Mouse (Mus musculus) MEL (cell line): ENCODE measurements around the gene Lmx1b. TPM values are rescaled to one million over a fixed set of nuclear protein-coding genes. Genes with fewer than 3 reads are reported as not detected.

Experiments used
- DNase-seq: peaks from one replicate; pipeline ENCODE4 v3.0.0; 2011; ENCODE audit warnings: low read depth, low spot score
- H3K27ac ChIP-seq: 2 replicates; pipeline ENCODE4 v1.5.1; 2012; ENCODE audit warnings: low read depth, mild to moderate bottlenecking, control low read depth, low read length, moderate library complexity; ENCODE audit not compliant: control insufficient read depth
- H3K27me3 ChIP-seq, 2 experiments: fragments of 150-350 bp in 1 of 2; sonication (generic) in 1 of 2; 2 replicates each; pipeline ENCODE4 v1.6.1; 2012; ENCODE audit warnings: low read length in 2 of 2, mild to moderate bottlenecking in 2 of 2, improper control_type of control experiment in 1 of 2, moderate library complexity in 1 of 2; ENCODE audit not compliant: insufficient read depth in 2 of 2, control insufficient read depth in 1 of 2
- H3K36me3 ChIP-seq, 2 experiments: 2 replicates each; pipeline ENCODE4 v1.6.1; 2012 to 2014; ENCODE audit warnings: low read length in 2 of 2, improper control_type of control experiment in 1 of 2, inconsistent platforms in 1 of 2, mild to moderate bottlenecking in 1 of 2; ENCODE audit not compliant: insufficient read depth in 2 of 2, control insufficient read depth in 1 of 2
- H3K4me1 ChIP-seq, 2 experiments: fragments of 150-350 bp in 1 of 2; sonication (generic) in 1 of 2; 2 replicates each; pipeline ENCODE4 v1.6.1; 2012; ENCODE audit warnings: low read length in 2 of 2, improper control_type of control experiment in 1 of 2, mild to moderate bottlenecking in 1 of 2; ENCODE audit not compliant: insufficient read depth in 2 of 2, control insufficient read depth in 1 of 2
- H3K4me3 ChIP-seq, 2 experiments: fragments of 150-350 bp in 1 of 2; sonication (generic) in 1 of 2; 2 replicates each; pipeline ENCODE4 v1.5.1; 2012; ENCODE audit warnings: low read depth in 2 of 2, low read length in 2 of 2, mild to moderate bottlenecking in 2 of 2, moderate library complexity in 2 of 2, control low read depth in 1 of 2, improper control_type of control experiment in 1 of 2; ENCODE audit not compliant: control insufficient read depth in 1 of 2, insufficient read depth in 1 of 2
- H3K79me2 ChIP-seq: 2 replicates; pipeline ENCODE4 v1.6.1; 2012; ENCODE audit warnings: mild to moderate bottlenecking, low read length, moderate library complexity; ENCODE audit not compliant: control insufficient read depth, poor library complexity, insufficient read depth
- H3K9ac ChIP-seq: 2 replicates; pipeline ENCODE4 v1.6.1; 2012; ENCODE audit warnings: low read depth, mild to moderate bottlenecking, control low read depth, low read length, moderate library complexity; ENCODE audit not compliant: control insufficient read depth, poor library complexity, severe bottlenecking
- H3K9me3 ChIP-seq: fragments of 150-350 bp; sonication (generic); replicated peaks from 2 replicates; pipeline ENCODE4 v1.6.1; 2012; ENCODE audit warnings: mild to moderate bottlenecking, low read length, improper control_type of control experiment, moderate library complexity; ENCODE audit not compliant: insufficient read depth
- BHLHE40 ChIP-seq: IDR thresholded peaks from 2 replicates; pipeline ENCODE4 v1.6.1; 2012; ENCODE audit warnings: low read depth, mild to moderate bottlenecking, inconsistent platforms, low read length, improper control_type of control experiment, borderline replicate concordance
- CTCF ChIP-seq, 3 experiments: IDR thresholded peaks in 2 of 3; conservative IDR thresholded peaks in 1 of 3; 2 replicates each; pipeline ENCODE4 v1.5.1; 2011 to 2012; ENCODE audit warnings: low read length in 3 of 3, low read depth in 2 of 3, mild to moderate bottlenecking in 2 of 3, improper control_type of control experiment in 1 of 3, inconsistent platforms in 1 of 3, mixed read lengths in 1 of 3, moderate library complexity in 1 of 3; ENCODE audit not compliant: control insufficient read depth in 1 of 3, insufficient read depth in 1 of 3, poor library complexity in 1 of 3, severe bottlenecking in 1 of 3
- E2F4 ChIP-seq: IDR thresholded peaks from 2 replicates; pipeline ENCODE4 v1.6.1; 2011; ENCODE audit warnings: low read depth, low read length, improper control_type of control experiment, borderline replicate concordance
- ELF1 ChIP-seq: IDR thresholded peaks from 2 replicates; pipeline ENCODE4 v1.6.1; 2014; ENCODE audit warnings: low read depth, mild to moderate bottlenecking, inconsistent platforms, low read length, improper control_type of control experiment, moderate library complexity
- GABPA ChIP-seq: IDR thresholded peaks from 2 replicates; pipeline ENCODE4 v1.6.1; 2012; ENCODE audit warnings: low read depth, mild to moderate bottlenecking, inconsistent platforms, low read length, improper control_type of control experiment, moderate library complexity
- MAFK ChIP-seq: IDR thresholded peaks from 2 replicates; pipeline ENCODE4 v1.6.1; 2011; ENCODE audit warnings: low read depth, mild to moderate bottlenecking, low read length, improper control_type of control experiment, borderline replicate concordance
- MAZ ChIP-seq: IDR thresholded peaks from 2 replicates; pipeline ENCODE4 v1.6.1; 2012; ENCODE audit warnings: low read depth, mild to moderate bottlenecking, inconsistent platforms, low read length, improper control_type of control experiment
- MXI1 ChIP-seq: IDR thresholded peaks from 2 replicates; pipeline ENCODE4 v1.6.1; 2011; ENCODE audit warnings: mild to moderate bottlenecking, low read depth, low read length, improper control_type of control experiment
- MYC ChIP-seq: IDR thresholded peaks from 2 replicates; pipeline ENCODE4 v1.6.1; 2011; ENCODE audit warnings: low read depth, mild to moderate bottlenecking, low read length, improper control_type of control experiment, moderate library complexity
- POLR2A ChIP-seq, 2 experiments: IDR thresholded peaks; 2 replicates each; pipeline ENCODE4 v1.6.1; 2011 to 2012; ENCODE audit warnings: low read length in 2 of 2, mild to moderate bottlenecking in 2 of 2, control low read depth in 1 of 2, improper control_type of control experiment in 1 of 2, low read depth in 1 of 2, moderate library complexity in 1 of 2; ENCODE audit not compliant: control insufficient read depth in 1 of 2, insufficient read depth in 1 of 2, poor library complexity in 1 of 2
- POLR2AphosphoS2 ChIP-seq: IDR thresholded peaks from 2 replicates; pipeline ENCODE4 v1.6.1; 2011; ENCODE audit warnings: low read length, improper control_type of control experiment
- RCOR1 ChIP-seq: IDR thresholded peaks from 2 replicates; pipeline ENCODE4 v1.6.1; 2012; ENCODE audit warnings: low read depth, mild to moderate bottlenecking, inconsistent platforms, low read length, improper control_type of control experiment
- SIN3A ChIP-seq: IDR thresholded peaks from 2 replicates; pipeline ENCODE4 v1.6.1; 2012; ENCODE audit warnings: low read length, improper control_type of control experiment, inconsistent platforms
- SMC3 ChIP-seq: IDR thresholded peaks from 2 replicates; pipeline ENCODE4 v1.6.1; 2011; ENCODE audit warnings: low read depth, low read length, improper control_type of control experiment
- TAL1 ChIP-seq: IDR thresholded peaks from 2 replicates; pipeline ENCODE4 v1.6.1; 2012; ENCODE audit warnings: mild to moderate bottlenecking, inconsistent platforms, low read length, moderate library complexity, mixed read lengths
- TCF12 ChIP-seq: IDR thresholded peaks from 2 replicates; pipeline ENCODE4 v1.6.1; 2014; ENCODE audit warnings: low read depth, mild to moderate bottlenecking, inconsistent platforms, low read length, improper control_type of control experiment, moderate library complexity
- UBTF ChIP-seq: IDR thresholded peaks from 2 replicates; pipeline ENCODE4 v1.6.1; 2012; ENCODE audit warnings: low read depth, mild to moderate bottlenecking, inconsistent platforms, low read length, improper control_type of control experiment, moderate library complexity, borderline replicate concordance; ENCODE audit not compliant: insufficient read depth
- ZC3H11A ChIP-seq: IDR thresholded peaks from 2 replicates; pipeline ENCODE4 v1.6.1; 2012; ENCODE audit warnings: low read depth, mild to moderate bottlenecking, inconsistent platforms, low read length, improper control_type of control experiment
- ZMIZ1 ChIP-seq: IDR thresholded peaks from 2 replicates; pipeline ENCODE4 v1.6.1; 2012; ENCODE audit warnings: low read depth, mild to moderate bottlenecking, inconsistent platforms, low read length, improper control_type of control experiment, moderate library complexity
- polyA plus RNA-seq, 2 experiments: library from polyadenylated mRNA; stranded (reverse) in 1 of 2; unstranded in 1 of 2; fragments of >175 nt in 1 of 2; fragments of >200 nt in 1 of 2; gene quantifications; 2 replicates each; pipeline versions ENCODE4 v1.2.1 to v1.2.4; 2012; ENCODE audit warnings: low replicate concordance in 2 of 2, low read depth in 1 of 2; ENCODE audit not compliant: insufficient read length in 2 of 2, insufficient read depth in 1 of 2, missing spikeins in 1 of 2
- total RNA-seq: library from RNA; depleted of rRNA; stranded (reverse); fragments of 300-350 nt; gene quantifications from 2 replicates; pipeline ENCODE4 v1.2.3, GENCODE M21; 2012

The Lmx1b gene
- total and polyA plus RNA-seq, 3 experiments = not detected

GRCm38 (mm10) chr2:33605487-33606256 lies 34.6 kb downstream of the Lmx1b start:
- no peak for DNase-seq
- no peaks in the 10 kb centered on the region for H3K79me2 ChIP-seq
- H3K36me3 ChIP-seq = no peaks in the 10 kb centered on the region
- H3K4me3 ChIP-seq = no peak overlapping the region
- H3K9me3 ChIP-seq = no peaks in the 10 kb centered on the region
- H3K27ac ChIP-seq = no peak overlapping the region
- no peaks in the 10 kb centered on the region for H3K4me1 ChIP-seq
- peaks cover 0 to 9% of the 10 kb centered on the region in 2 experiments; a peak in 2 of 4 replicates for H3K27me3 ChIP-seq
- TF ChIP-seq ZMIZ1 = no peak
- no peak for TF ChIP-seq MAFK
- no peak for TF ChIP-seq POLR2A (IDR thresholded peaks at IDR 0.05; ENCODE audit: control insufficient read depth in 1 of 2, insufficient read depth in 1 of 2, low read depth in 1 of 2, low read length in 2 of 2, poor library complexity in 1 of 2)
- TF ChIP-seq ZC3H11A = no peak
- no peak for TF ChIP-seq POLR2AphosphoS2
- no peak for TF ChIP-seq CTCF (IDR thresholded peaks at IDR 0.05 in 2 of 3, conservative IDR thresholded peaks at IDR 0.05 in 1 of 3; ENCODE audit: control insufficient read depth in 1 of 3, insufficient read depth in 1 of 3, low read depth in 2 of 3, low read length in 3 of 3, poor library complexity in 1 of 3, severe bottlenecking in 1 of 3)
- no peak for TF ChIP-seq ELF1
- no peak overlapping the region for H3K9ac ChIP-seq

GRCm38 (mm10) chr2:33604846-33605486 lies 35.3 kb downstream of the Lmx1b start:
- H3K4me1 ChIP-seq = no peaks in the 10 kb centered on the region
- H3K27me3 ChIP-seq = peaks cover 0 to 9% of the 10 kb centered on the region in 2 experiments; a peak in 2 of 4 replicates
- no peak overlapping the region for H3K9ac ChIP-seq
- H3K4me3 ChIP-seq = no peak overlapping the region
- no peaks in the 10 kb centered on the region for H3K79me2 ChIP-seq
- H3K36me3 ChIP-seq = no peaks in the 10 kb centered on the region
- no peak overlapping the region for H3K27ac ChIP-seq
- no peak for DNase-seq
- TF ChIP-seq E2F4 (no peak), TCF12 (no peak), CTCF (IDR thresholded peaks at IDR 0.05 in 2 of 3, conservative IDR thresholded peaks at IDR 0.05 in 1 of 3; ENCODE audit: control insufficient read depth in 1 of 3, insufficient read depth in 1 of 3, low read depth in 2 of 3, low read length in 3 of 3, poor library complexity in 1 of 3, severe bottlenecking in 1 of 3) (no peak), MAFK (no peak), UBTF (no peak), MAZ (no peak), MXI1 (no peak), BHLHE40 (no peak), GABPA (no peak), POLR2A (IDR thresholded peaks at IDR 0.05; ENCODE audit: control insufficient read depth in 1 of 2, insufficient read depth in 1 of 2, low read depth in 1 of 2, low read length in 2 of 2, poor library complexity in 1 of 2) (no peak), POLR2AphosphoS2 (no peak), MYC (no peak), ELF1 (no peak), RCOR1 (no peak), SMC3 (no peak), TAL1 (no peak), SIN3A (no peak)
- H3K9me3 ChIP-seq = no peaks in the 10 kb centered on the region
